Mouse (Mus musculus) kidney, postnatal 36 days (tissue): ENCODE data around the gene Ccr4.
A peak's percentile ranks its signal among the peaks of the same experiment; 100 is the strongest.
"Not testable (repeated sequence)": the region's sequence is repeated elsewhere in the genome, so short reads cannot be mapped to it uniquely, and the experiment has no call there.

ENCODE experiments used
- DNase-seq, 2 experiments: peaks; one replicate each; pipeline ENCODE4 v3.0.0; 2021 to 2022; ENCODE audit warnings: mixed read lengths in 2 of 2

The Ccr4 gene

GRCm38 (mm10) chr9:114522041-114522440 lies 17.3 kb upstream of the Ccr4 start:
- no peak for DNase-seq

GRCm38 (mm10) chr9:114520529-114520928 lies 15.8 kb upstream of the Ccr4 start:
- not testable (repeated sequence) for DNase-seq

- DNase-seq, result peak in 1 of 2 experiments; percentile 25
Observed at GRCm38 (mm10) chr9:114518812-114519477, 14.2 kb upstream of the Ccr4 start.

- no peak for DNase-seq
Observed at GRCm38 (mm10) chr9:114517924-114518497, 13.3 kb upstream of the Ccr4 start.

- no peak for DNase-seq
Observed at GRCm38 (mm10) chr9:114515364-114515763, 10.6 kb upstream of the Ccr4 start, which contains the start of gene C130032M10Rik. Gene C130032M10Rik, plus strand, starts transcription at chr9:114515697.

DNA sequence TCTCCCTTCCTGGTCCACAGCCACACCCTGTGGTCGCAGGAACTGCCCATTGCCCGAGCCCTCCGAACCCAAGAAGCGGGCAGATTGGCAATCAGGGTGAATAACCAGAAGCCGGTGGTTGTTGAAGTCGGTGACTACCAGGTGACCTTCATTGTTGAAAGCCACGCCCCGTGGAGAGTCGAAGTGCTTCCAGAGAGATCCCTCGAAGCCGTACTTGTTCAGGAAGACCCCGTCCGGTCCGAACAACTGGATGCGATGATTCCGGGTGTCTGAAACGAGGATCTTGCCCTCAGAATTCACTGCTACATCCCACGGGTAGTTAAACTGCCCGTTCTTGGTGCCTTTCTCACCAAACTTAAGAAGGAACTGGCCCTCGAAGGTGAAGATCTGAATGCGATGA lies 8.1 kb upstream of the Ccr4 start:
- no peak for DNase-seq

DNA sequence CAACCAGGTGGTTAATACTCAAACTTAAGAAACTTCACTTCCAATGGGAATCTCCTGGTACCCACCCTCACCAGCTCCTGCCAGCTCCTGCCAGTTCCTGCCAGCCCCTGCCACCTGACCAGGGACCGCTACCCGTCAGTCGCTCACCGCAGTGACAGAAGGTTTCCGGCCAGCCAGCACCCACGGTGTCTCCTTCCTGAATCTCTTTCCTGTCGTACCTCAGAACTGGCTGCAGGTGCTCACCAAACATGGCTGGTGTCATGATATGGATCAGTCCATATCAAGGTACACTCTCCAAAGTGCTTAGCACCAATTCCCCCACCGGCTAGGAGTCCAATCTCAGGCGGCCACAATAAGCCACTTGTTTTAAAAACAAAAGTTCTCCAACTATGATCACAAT lies 5.1 kb upstream of the Ccr4 start:
- no peak for DNase-seq

GRCm38 (mm10) chr9:114507421-114507820 lies 2.7 kb upstream of the Ccr4 start:
- DNase-seq, result no peak

DNA sequence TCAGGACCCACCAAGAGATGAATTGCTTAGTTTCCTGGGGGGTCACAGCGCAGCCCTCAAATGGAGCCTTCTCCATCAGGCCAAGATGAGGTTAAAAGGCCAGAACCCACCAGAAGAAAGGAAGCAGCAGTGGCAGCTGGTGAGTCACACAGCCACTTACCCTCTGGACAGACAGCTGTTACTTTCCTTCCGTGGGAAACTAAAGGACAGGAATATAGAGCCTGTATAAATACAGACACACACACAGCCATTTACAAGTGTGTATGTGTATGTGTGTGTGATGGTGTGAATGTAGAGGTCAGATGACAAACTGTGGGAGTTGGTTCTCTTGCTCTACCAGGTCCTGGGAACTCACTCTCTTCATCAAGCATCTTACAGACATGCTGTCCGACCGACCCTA lies 1.8 kb upstream of the Ccr4 start:
- DNase-seq, result no peak

DNA sequence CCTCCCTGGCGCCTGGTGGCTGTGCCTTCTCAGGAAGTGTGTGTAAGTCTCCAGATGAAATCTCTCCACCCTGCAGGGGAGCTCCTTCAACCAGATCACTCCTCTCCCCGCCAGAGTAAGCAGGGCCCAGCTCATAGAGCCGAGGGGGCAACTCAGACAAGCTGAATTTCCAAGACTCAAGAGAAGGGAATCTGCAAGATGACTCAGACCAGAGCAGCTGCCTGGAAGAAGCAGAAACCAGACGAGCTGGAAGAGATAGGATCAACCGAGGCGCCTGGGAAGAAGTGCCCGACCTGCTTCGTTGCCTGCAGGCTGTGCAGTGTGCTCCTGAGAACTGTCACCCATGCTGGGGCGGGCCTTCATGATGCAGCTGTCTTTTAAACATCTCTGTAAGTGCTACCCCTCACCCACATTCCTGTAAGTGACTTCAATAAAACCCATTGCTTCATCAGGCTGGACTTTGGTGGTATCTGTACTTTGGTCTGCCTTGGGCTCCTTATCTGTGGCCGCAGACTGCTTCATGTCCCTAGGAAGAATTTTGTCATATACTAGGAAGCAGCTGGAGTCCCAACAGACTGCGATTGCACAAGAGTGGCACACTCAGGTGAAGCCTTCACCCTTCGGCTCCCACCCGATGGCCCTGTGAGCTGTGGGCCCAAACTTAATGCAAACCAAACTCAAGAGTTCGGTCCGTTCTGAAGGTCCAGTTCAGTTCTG lies 1.8 kb downstream of the Ccr4 start:
- DNase-seq, result no peak

GRCm38 (mm10) chr9:114501913-114502312 lies 2.8 kb downstream of the Ccr4 start:
- no peak for DNase-seq

DNA sequence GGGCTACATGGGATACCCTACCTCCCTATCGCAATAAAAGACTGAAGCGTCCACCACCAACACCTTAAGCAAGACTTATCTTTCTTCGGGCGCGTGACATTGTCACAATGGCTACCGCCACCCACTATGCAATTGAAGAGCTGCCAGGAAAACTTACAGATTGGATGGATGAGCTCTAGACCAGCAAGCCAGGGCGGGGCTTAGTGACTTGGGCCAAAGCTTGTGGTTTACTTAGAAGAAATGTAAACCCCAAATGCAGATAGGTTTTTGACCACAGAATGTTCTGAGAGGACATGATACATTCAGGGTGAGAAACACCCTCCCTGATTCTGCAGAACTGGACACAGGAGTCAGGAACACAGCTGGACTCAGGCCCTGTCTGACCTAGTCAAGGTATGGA lies 3.6 kb downstream of the Ccr4 start:
- DNase-seq, result no peak

GRCm38 (mm10) chr9:114499783-114500515 lies 4.8 kb downstream of the Ccr4 start:
- peak; percentile 65 to 88 for DNase-seq

DNA sequence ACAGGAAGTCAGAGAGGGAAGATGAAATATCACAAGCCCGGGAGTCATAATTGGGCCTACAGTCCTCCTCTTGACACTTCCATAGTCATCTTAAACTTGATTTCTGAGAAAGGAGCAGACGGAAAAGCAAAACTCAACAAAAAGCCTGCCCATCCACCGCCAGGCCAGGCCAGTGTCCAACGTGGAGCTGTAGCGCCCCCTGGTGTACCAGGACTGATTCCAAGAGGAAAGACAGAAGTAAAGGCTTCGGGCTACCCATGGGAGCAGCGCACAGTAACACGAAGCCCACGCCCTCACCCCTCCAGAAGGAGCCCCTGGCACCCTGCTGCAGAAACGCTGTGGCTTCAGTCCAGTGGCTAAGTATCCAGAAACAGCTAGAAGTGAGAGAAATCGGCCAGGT lies 6.5 kb downstream of the Ccr4 start:
- peak; percentile 82 to 97 for DNase-seq

- DNase-seq, result no peak
Observed at GRCm38 (mm10) chr9:114496469-114496868, 8.2 kb downstream of the Ccr4 start.

DNA sequence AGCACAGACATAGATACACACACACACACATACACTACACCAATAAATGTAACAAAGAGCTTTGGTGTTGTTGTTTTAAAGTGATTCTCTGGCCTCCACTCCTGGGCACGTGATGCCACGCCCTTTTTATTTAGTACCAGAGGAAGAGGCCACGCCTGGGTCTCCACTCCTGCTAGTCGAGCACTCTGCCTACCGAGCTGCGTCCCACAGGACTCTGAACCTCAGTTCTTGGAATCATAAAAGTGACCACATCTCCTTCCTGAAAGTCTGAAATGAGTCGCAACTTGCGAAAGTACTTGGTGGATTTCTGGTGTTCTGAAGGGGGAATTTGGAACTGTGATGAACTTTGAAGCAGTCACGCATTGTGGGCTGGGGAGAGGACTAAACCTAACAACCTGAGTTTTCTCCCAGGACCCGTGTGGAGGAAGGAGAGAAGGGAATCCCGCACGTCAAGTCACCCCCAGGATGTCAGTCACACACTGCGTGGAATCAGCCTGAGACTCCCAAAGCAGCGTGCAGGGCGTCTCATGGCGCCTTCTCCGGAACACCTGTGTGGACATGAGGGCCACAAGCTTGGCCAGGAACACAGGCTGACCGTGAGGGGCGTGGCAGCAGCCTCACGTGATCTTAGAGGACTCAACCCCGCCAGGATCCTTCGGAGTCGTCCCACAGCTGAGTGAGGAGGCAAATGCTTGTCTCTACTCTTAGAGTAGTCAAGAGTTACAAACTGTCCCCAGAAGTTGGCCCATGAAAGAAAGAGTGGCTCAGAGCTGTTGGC lies 17.0 kb downstream of the Ccr4 start:
- DNase-seq, result peak in 1 of 2 experiments; percentile 47

- no peak for DNase-seq
Observed at GRCm38 (mm10) chr9:114486808-114487207, 17.9 kb downstream of the Ccr4 start.

GRCm38 (mm10) chr9:114484771-114485170 lies 19.9 kb downstream of the Ccr4 start:
- no peak for DNase-seq

- DNase-seq, result no peak
Observed at GRCm38 (mm10) chr9:114480940-114481339, 23.8 kb downstream of the Ccr4 start.

GRCm38 (mm10) chr9:114477019-114477418 lies 27.7 kb downstream of the Ccr4 start:
- DNase-seq, result no peak

DNA sequence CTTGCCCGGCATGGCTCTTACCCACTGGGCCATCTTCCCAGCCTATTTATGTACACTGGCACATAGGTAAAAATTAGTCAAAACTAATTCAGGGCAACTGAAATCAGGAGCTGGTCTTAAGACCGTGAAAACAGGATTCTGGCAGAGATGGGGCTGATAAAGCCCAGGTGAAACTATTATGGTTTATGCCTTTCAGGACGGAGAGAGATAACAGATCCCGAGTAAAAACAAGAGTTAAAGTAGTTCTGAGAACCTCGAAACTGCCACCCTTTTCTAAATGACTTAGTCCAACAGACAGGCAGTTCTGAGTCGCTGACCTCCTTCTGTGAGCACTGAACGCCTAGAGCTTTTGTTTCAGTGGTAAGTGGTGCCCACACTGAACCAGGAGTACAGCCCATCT lies 32.8 kb downstream of the Ccr4 start:
- no peak for DNase-seq

DNA sequence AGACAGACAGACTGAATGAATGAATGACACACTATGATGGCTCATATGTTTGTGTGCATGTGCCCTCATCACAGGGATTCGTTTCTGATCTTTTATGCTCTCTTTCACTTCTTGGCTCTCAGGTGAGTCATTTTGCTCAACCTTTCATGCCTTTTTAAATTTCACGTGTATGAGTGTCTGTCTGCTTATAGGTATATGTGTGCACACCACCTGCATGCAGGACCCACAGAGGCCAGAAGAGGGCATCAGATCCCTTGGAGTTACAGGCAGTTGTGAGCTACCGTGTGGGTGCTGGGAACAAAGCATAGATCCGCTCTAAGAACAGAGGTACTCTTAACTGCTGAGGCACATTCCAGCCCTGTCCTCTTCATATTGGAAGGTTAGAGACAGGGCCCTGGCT lies 36.0 kb downstream of the Ccr4 start:
- DNase-seq, result peak in 1 of 2 experiments; percentile 30

GRCm38 (mm10) chr9:114468217-114468616 lies 36.5 kb downstream of the Ccr4 start:
- DNase-seq, result no peak
